Mouse (Mus musculus): ENCODE measurements around the gene Ddx52. TPM values are rescaled to one million over a fixed set of nuclear protein-coding genes. Genes with fewer than 3 reads are reported as not detected.

Ddx52 gene
- polyA plus RNA-seq, 1 experiment from 2014 or later: 26.2 TPM

DNA sequence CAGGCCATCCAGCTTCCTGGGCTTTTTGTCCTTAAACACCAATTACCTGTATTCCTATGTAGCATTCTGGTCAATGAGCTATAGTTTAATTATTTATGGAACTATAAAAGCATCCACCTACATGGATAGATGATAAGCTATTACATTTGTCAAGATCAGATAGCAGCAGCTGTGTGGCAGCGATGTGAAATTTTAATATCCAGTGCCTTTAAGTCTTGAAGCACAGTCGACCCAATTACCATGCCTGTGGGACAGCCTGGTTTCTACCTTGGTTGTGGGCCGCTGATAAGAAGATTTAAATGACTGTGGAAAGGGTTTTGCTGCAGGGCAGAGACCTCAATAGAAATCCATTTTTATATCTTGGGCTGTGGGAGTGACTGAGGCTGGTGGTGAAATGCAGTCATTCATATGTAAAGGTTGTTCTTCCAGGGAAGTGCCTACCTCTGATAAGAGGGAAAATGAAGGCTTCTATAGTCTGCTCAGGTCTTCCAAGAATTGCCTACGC lies 57.6 kb downstream of the Ddx52 start:
- Histone ChIP-seq H3K9me3 (replicated peaks; ENCODE audit: control insufficient read depth, low read length) (no peaks in the 10 kb centered on the region), H3K4me3 (ENCODE audit: low read depth, low read length) (no peak overlapping the region), H3K27ac (ENCODE audit: low read depth, low read length) (no peak overlapping the region), H3K36me3 (ENCODE audit: control insufficient read depth, insufficient read depth, low read length) (peaks cover 12% of the 10 kb centered on the region), H3K9ac (ENCODE audit: low read depth, low read length) (no peak overlapping the region), H3K27me3 (ENCODE audit: control insufficient read depth, insufficient read depth, low read length) (no peaks in the 10 kb centered on the region), H3K4me2 (no peak overlapping the region), H3K4me1 (ENCODE audit: control insufficient read depth, insufficient read depth, low read length) (no peaks in the 10 kb centered on the region)
- 82% methylated on average over 4 of the region's 4 CpGs for WGBS (ENCODE audit: insufficient replicate concordance)
- ATAC-seq (replicated peaks; ENCODE audit: insufficient number of reproducible peaks, low FRiP score, low TSS enrichment): no peak

DNA sequence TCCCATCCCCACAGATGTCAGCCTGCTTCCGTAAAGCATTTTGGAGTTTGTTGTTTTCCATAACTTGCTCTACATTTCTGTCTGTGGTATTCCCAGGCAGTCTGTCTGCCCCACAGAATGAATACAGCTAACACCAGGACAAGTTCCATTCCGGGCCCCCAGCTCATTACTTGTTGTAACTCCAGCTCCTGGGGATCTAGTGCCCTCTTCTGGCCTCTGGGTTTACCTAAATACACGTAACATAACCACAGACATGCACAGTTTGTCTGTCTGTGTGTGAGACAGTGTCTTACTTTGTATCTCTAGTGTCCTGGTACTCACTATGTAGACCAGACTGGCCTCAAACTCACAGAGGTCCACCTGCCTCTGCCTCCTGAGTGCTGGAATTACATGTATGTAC lies 59.4 kb downstream of the Ddx52 start:
- H3K27ac ChIP-seq (ENCODE audit: low read depth, low read length): no peak overlapping the region
- H3K9ac ChIP-seq (ENCODE audit: low read depth, low read length): no peak overlapping the region
- WGBS (ENCODE audit: insufficient replicate concordance): 83% methylated on average over 3 of the region's 3 CpGs
- ATAC-seq (replicated peaks; ENCODE audit: insufficient number of reproducible peaks, low FRiP score, low TSS enrichment): no peak
- no peak overlapping the region for H3K4me3 ChIP-seq (ENCODE audit: low read depth, low read length)
- H3K27me3 ChIP-seq (ENCODE audit: control insufficient read depth, insufficient read depth, low read length): no peaks in the 10 kb centered on the region
- H3K4me1 ChIP-seq (ENCODE audit: control insufficient read depth, insufficient read depth, low read length): no peaks in the 10 kb centered on the region
- H3K36me3 ChIP-seq (ENCODE audit: control insufficient read depth, insufficient read depth, low read length): peaks cover 5% of the 10 kb centered on the region; the same call in 1 of the 2 replicates
- no peak overlapping the region for H3K4me2 ChIP-seq
- no peaks in the 10 kb centered on the region for H3K9me3 ChIP-seq (replicated peaks; ENCODE audit: control insufficient read depth, low read length)

DNA sequence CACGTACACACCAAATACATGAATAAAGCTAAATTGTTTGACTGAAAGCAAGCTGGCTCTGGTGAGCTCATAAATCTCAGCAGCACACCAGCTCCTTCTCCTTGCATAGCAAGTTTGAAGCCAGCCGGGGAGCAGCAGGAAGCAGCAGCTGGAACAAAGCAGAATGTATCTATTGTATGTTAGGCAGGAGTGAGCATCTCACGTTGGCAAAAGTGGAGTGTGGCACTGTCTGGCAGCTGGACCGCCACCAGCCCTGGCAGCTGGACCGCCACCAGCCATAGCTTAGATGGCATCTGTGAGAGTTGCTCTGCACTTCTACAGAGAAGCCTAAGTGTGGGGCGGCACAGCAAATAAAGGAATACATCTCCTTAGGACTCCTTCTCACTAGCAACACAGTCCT lies 62.1 kb downstream of the Ddx52 start:
- H3K9ac ChIP-seq (ENCODE audit: low read depth, low read length): no peak overlapping the region
- 91% methylated on average over 6 of the region's 6 CpGs for WGBS (ENCODE audit: insufficient replicate concordance)
- H3K36me3 ChIP-seq (ENCODE audit: control insufficient read depth, insufficient read depth, low read length): peaks cover 7% of the 10 kb centered on the region
- no peak for ATAC-seq (replicated peaks; ENCODE audit: insufficient number of reproducible peaks, low FRiP score, low TSS enrichment)
- H3K4me2 ChIP-seq: no peak overlapping the region
- H3K9me3 ChIP-seq (replicated peaks; ENCODE audit: control insufficient read depth, low read length): no peaks in the 10 kb centered on the region
- no peak overlapping the region for H3K4me3 ChIP-seq (ENCODE audit: low read depth, low read length)
- no peaks in the 10 kb centered on the region for H3K27me3 ChIP-seq (ENCODE audit: control insufficient read depth, insufficient read depth, low read length)
- no peak overlapping the region for H3K27ac ChIP-seq (ENCODE audit: low read depth, low read length)
- H3K4me1 ChIP-seq (ENCODE audit: control insufficient read depth, insufficient read depth, low read length): no peaks in the 10 kb centered on the region

DNA sequence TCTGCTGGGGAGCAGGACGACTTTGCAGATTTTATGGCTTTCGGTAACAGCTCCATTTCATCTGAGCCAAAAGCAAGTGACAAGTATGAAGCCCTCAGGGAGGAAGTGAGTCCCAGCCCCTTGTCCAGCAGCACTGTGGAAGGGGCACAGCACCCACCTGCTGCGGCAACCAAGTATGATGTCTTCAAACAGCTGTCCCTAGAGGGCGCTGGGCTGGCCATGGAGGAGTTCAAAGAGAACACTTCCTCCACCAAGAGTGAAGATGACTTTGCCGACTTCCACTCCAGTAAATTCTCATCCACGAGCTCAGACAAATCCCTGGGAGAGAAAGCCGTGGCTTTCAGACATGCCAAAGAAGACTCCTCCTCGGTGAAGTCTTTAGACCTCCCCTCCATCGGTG lies 67.1 kb downstream of the Ddx52 start:
- ATAC-seq (replicated peaks; ENCODE audit: insufficient number of reproducible peaks, low FRiP score, low TSS enrichment): no peak
- H3K4me2 ChIP-seq: no peak overlapping the region
- H3K9ac ChIP-seq (ENCODE audit: low read depth, low read length): no peak overlapping the region
- H3K4me3 ChIP-seq (ENCODE audit: low read depth, low read length): no peak overlapping the region
- H3K27ac ChIP-seq (ENCODE audit: low read depth, low read length): no peak overlapping the region
- H3K36me3 ChIP-seq (ENCODE audit: control insufficient read depth, insufficient read depth, low read length): peaks cover 10% of the 10 kb centered on the region; the same call in 1 of the 2 replicates
- H3K27me3 ChIP-seq (ENCODE audit: control insufficient read depth, insufficient read depth, low read length): no peaks in the 10 kb centered on the region
- no peaks in the 10 kb centered on the region for H3K9me3 ChIP-seq (replicated peaks; ENCODE audit: control insufficient read depth, low read length)
- 82% methylated on average over 9 of the region's 9 CpGs for WGBS (ENCODE audit: insufficient replicate concordance)
- no peaks in the 10 kb centered on the region for H3K4me1 ChIP-seq (ENCODE audit: control insufficient read depth, insufficient read depth, low read length)

DNA sequence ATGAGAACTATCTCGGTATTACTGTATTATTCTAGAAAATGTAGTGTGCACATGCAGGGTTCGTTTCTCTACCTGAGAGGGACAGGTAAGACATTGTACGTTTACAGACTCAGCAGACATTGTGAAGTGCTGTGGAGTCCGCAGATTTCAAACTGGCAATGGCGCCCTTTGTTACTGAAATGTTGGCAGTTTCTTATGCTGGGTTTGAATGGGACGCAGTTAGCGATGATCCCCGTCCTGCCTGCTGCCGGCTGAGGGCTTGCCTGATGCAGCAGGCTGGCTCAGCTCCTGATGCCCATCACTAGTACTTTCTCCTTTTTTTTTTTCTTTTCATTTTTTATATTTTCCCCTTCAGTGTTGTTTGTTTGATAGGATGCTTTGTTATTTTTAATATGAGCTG lies 68.5 kb downstream of the Ddx52 start:
- Histone ChIP-seq H3K4me2 (no peak overlapping the region), H3K27ac (ENCODE audit: low read depth, low read length) (no peak overlapping the region), H3K27me3 (ENCODE audit: control insufficient read depth, insufficient read depth, low read length) (no peaks in the 10 kb centered on the region), H3K4me3 (ENCODE audit: low read depth, low read length) (no peak overlapping the region), H3K4me1 (ENCODE audit: control insufficient read depth, insufficient read depth, low read length) (no peaks in the 10 kb centered on the region), H3K9ac (ENCODE audit: low read depth, low read length) (no peak overlapping the region), H3K9me3 (replicated peaks; ENCODE audit: control insufficient read depth, low read length) (no peaks in the 10 kb centered on the region), H3K36me3 (ENCODE audit: control insufficient read depth, insufficient read depth, low read length) (peaks cover 10% of the 10 kb centered on the region; the same call in 1 of the 2 replicates)
- 86% methylated on average over 9 of the region's 9 CpGs for WGBS (ENCODE audit: insufficient replicate concordance)
- no peak for ATAC-seq (replicated peaks; ENCODE audit: insufficient number of reproducible peaks, low FRiP score, low TSS enrichment)

DNA sequence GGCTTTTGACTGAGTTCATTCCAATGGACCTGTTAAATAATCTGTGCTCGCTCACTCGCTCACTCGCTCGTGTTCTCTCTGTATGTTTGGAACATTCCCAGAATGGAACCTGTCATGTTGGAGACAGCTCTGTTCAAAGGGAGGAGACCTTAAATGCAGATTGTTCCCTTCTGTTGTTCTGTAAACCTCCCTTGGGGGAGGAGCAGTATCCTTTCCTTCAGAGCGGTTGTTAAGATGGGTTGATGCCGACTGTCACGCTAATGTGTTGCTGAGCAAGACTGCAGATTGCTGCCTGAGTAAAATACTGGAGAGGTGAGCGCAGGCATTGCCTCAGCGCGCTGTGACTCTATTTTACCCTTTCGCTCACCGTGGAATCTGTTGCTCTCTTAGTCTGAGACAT lies 69.2 kb downstream of the Ddx52 start:
- no peaks in the 10 kb centered on the region for H3K27me3 ChIP-seq (ENCODE audit: control insufficient read depth, insufficient read depth, low read length)
- H3K4me3 ChIP-seq (ENCODE audit: low read depth, low read length): no peak overlapping the region
- H3K27ac ChIP-seq (ENCODE audit: low read depth, low read length): no peak overlapping the region
- H3K9me3 ChIP-seq (replicated peaks; ENCODE audit: control insufficient read depth, low read length): no peaks in the 10 kb centered on the region
- no peak overlapping the region for H3K9ac ChIP-seq (ENCODE audit: low read depth, low read length)
- no peak overlapping the region for H3K4me2 ChIP-seq
- peaks cover 10% of the 10 kb centered on the region; the same call in 1 of the 2 replicates for H3K36me3 ChIP-seq (ENCODE audit: control insufficient read depth, insufficient read depth, low read length)
- WGBS (ENCODE audit: insufficient replicate concordance): 42% methylated on average over 12 of the region's 12 CpGs
- no peaks in the 10 kb centered on the region for H3K4me1 ChIP-seq (ENCODE audit: control insufficient read depth, insufficient read depth, low read length)
- ATAC-seq (replicated peaks; ENCODE audit: insufficient number of reproducible peaks, low FRiP score, low TSS enrichment): no peak

DNA sequence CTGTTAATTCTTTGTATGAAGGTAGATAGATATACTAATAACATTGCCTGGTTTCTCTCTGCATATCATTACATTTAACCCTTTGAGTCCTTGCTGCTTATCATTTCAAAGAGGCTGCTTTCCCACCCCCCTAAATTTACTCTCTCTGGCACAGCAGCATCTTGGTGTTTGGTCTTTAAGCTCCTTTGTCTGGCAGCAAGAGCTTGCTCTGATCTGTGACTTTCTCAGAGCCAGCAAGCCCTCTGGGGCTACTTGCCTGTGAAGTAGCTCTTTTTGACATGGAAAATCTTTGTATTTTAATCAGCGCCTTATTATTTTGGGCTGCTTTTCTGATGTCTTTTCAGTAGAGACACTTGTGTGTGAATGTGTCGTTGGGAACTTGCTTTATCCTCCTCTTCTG lies 69.7 kb downstream of the Ddx52 start:
- Histone ChIP-seq H3K36me3 (ENCODE audit: control insufficient read depth, insufficient read depth, low read length) (peaks cover 10% of the 10 kb centered on the region; the same call in 1 of the 2 replicates), H3K27me3 (ENCODE audit: control insufficient read depth, insufficient read depth, low read length) (no peaks in the 10 kb centered on the region), H3K27ac (ENCODE audit: low read depth, low read length) (no peak overlapping the region), H3K9me3 (replicated peaks; ENCODE audit: control insufficient read depth, low read length) (no peaks in the 10 kb centered on the region), H3K4me1 (ENCODE audit: control insufficient read depth, insufficient read depth, low read length) (no peaks in the 10 kb centered on the region), H3K4me3 (ENCODE audit: low read depth, low read length) (no peak overlapping the region), H3K4me2 (no peak overlapping the region), H3K9ac (ENCODE audit: low read depth, low read length) (no peak overlapping the region)
- WGBS (ENCODE audit: insufficient replicate concordance): 64% methylated on average over 2 of the region's 2 CpGs
- no peak for ATAC-seq (replicated peaks; ENCODE audit: insufficient number of reproducible peaks, low FRiP score, low TSS enrichment)

Other genes with a start within 250 kb of the Ddx52 start
- gene Wfdc17, start 238.1 kb upstream of the Ddx52 start, polyA plus RNA-seq (2014; fragmentation: Nextera tagmentation; extraction: Ambion mirVana): 0.66 TPM in 1 of 2 replicates, not detected in the other
- gene Wfdc18, start 233.0 kb upstream of the Ddx52 start, polyA plus RNA-seq (2014; fragmentation: Nextera tagmentation; extraction: Ambion mirVana): 1.6 TPM in 2 replicates
- not detected in 2 replicates for gene Wfdc21, start 195.1 kb upstream of the Ddx52 start, polyA plus RNA-seq (2014; fragmentation: Nextera tagmentation; extraction: Ambion mirVana)
- 13.5 and 16.1 TPM in 2 replicates for gene Heatr6, start 188.4 kb upstream of the Ddx52 start, polyA plus RNA-seq (2014; fragmentation: Nextera tagmentation; extraction: Ambion mirVana)
- gene Hnf1b, start 92.0 kb upstream of the Ddx52 start, polyA plus RNA-seq (2014; fragmentation: Nextera tagmentation; extraction: Ambion mirVana): 0.30 TPM in 1 of 2 replicates, not detected in the other
- gene Synrg, start 22.4 kb downstream of the Ddx52 start, polyA plus RNA-seq (2014; fragmentation: Nextera tagmentation; extraction: Ambion mirVana): 7.1 and 8.2 TPM in 2 replicates
- gene Dusp14, start 127.2 kb downstream of the Ddx52 start, polyA plus RNA-seq (2014; fragmentation: Nextera tagmentation; extraction: Ambion mirVana): 6.1 and 6.3 TPM in 2 replicates
- gene Tada2a, start 187.5 kb downstream of the Ddx52 start, polyA plus RNA-seq (2014; fragmentation: Nextera tagmentation; extraction: Ambion mirVana): 21.3 and 24.2 TPM in 2 replicates
- 11.9 and 12.1 TPM in 2 replicates for gene Acaca, start 187.6 kb downstream of the Ddx52 start, polyA plus RNA-seq (2014; fragmentation: Nextera tagmentation; extraction: Ambion mirVana)
- not detected in 2 replicates for gene Gm11437, start 225.4 kb downstream of the Ddx52 start, polyA plus RNA-seq (2014; fragmentation: Nextera tagmentation; extraction: Ambion mirVana)